In the genomic region with DNA sequence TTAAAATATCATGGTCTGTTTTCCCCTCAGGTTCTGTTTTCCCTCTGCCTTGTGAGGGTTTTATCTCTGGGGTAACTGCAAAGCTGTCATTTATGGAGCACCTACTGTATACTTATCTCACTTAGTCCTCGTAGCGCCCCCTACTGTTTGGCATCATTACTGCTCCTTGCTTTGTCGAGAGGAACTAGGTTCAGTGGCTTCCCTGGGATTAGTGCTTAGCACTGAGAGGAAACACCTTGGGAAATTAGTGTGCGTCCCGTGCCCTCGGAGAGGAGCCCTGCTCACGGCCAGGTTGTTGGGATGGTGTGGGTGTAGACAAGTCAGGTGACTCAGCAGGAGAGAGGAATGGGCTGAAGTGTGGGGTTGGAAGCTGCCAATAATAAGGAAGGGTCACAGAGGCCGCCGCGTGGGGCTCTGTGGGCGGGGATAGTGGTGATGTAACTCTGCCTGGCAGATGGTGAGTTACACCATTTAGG, we compare ENCODE assay signal across 7 mouse cellular contexts. TPM values are rescaled to one million over a fixed set of nuclear protein-coding genes. Genes with fewer than 3 reads are reported as not detected.
DNase-seq lines count a peak whose midpoint lies in the region; ATAC-seq lines count a peak whose summit lies in the region.

No protein-coding gene starts in this region.

- H3K9me3 ChIP-seq in neural tube, embryonic 11.5 days (ENCODE audit: control insufficient read depth, low read length) = no peaks in the 10 kb centered on the region
- H3K9me3 ChIP-seq in heart, embryonic 10.5 days = no peaks in the 10 kb centered on the region
- H3K9me3 ChIP-seq in neural tube, embryonic 13.5 days = no peaks in the 10 kb centered on the region

- H3K27ac ChIP-seq in neural tube, embryonic 11.5 days (ENCODE audit: low read depth, low read length) = no peak overlapping the region
- H3K27ac ChIP-seq in heart, embryonic 10.5 days = peak overlapping the region; percentile 60
- H3K27ac ChIP-seq in neural tube, embryonic 13.5 days (replicated peaks) = 0 out of 2 replicates have a peak overlapping the region, but pooled peaks have one; percentile 71

- H3K4me1 ChIP-seq in neural tube, embryonic 11.5 days (ENCODE audit: control insufficient read depth, insufficient read depth, low read length) = peaks cover 41% of the 10 kb centered on the region
- H3K4me1 ChIP-seq in heart, embryonic 10.5 days = peaks cover 66% of the 10 kb centered on the region
- H3K4me1 ChIP-seq in neural tube, embryonic 13.5 days (replicated peaks) = peaks cover 70% of the 10 kb centered on the region

- no peaks in the 10 kb centered on the region for H3K27me3 ChIP-seq in neural tube, embryonic 11.5 days (ENCODE audit: control insufficient read depth, insufficient read depth, low read length)
- H3K27me3 ChIP-seq in heart, embryonic 10.5 days (ENCODE audit: insufficient read depth, poor library complexity, severe bottlenecking) = no peaks in the 10 kb centered on the region
- no peaks in the 10 kb centered on the region for H3K27me3 ChIP-seq in neural tube, embryonic 13.5 days

- H3K9ac ChIP-seq in neural tube, embryonic 11.5 days (ENCODE audit: low read length) = no peak overlapping the region
- H3K9ac ChIP-seq in neural tube, embryonic 13.5 days = no peak overlapping the region

- H3K36me3 ChIP-seq in neural tube, embryonic 11.5 days (ENCODE audit: control insufficient read depth, insufficient read depth, low read length) = no peaks in the 10 kb centered on the region
- H3K36me3 ChIP-seq in heart, embryonic 10.5 days = no peaks in the 10 kb centered on the region
- no peaks in the 10 kb centered on the region for H3K36me3 ChIP-seq in neural tube, embryonic 13.5 days

- H3K4me2 ChIP-seq in neural tube, embryonic 11.5 days (ENCODE audit: low read depth) = no peak overlapping the region
- H3K4me2 ChIP-seq in neural tube, embryonic 13.5 days = no peak overlapping the region

- no peak overlapping the region for H3K4me3 ChIP-seq in neural tube, embryonic 11.5 days (ENCODE audit: low read depth, low read length)
- no peak overlapping the region for H3K4me3 ChIP-seq in heart, embryonic 10.5 days
- H3K4me3 ChIP-seq in neural tube, embryonic 13.5 days = no peak overlapping the region

- WGBS in neural tube, embryonic 11.5 days = 18% methylated on average over 11 of the region's 11 CpGs
- 23% methylated on average over 11 of the region's 11 CpGs for WGBS in heart, embryonic 10.5 days
- WGBS in neural tube, embryonic 13.5 days = 16% methylated on average over 11 of the region's 11 CpGs

- DNase-seq in neural tube, embryonic 11.5 days (ENCODE audit: low spot score) = peak; percentile 63
- no peak for DNase-seq in neural tube, embryonic 10.5 days (ENCODE audit: extremely low spot score, low spot score)
- peak; percentile 69 for DNase-seq in adrenal gland, postnatal 14 days
- DNase-seq in heart, embryonic 10.5 days (ENCODE audit: low spot score) = no peak
- peak; percentile 69 for DNase-seq in liver
- no peak for DNase-seq in right cerebral cortex, postnatal 10 days (ENCODE audit: low spot score in 2 of 2)

- ATAC-seq in neural tube, embryonic 11.5 days (ENCODE audit: insufficient read depth, low FRiP score, low TSS enrichment) = peak; percentile 37; the same call in 1 of the 2 replicates
- no peak for ATAC-seq in neural tube, embryonic 13.5 days (ENCODE audit: low read depth)

RNA-seq across cellular contexts. Expression of a gene that starts 54.9 kb away (rescaled TPM):
- 26.4 and 29.8 TPM in 2 replicates for polyA plus RNA-seq in neural tube, embryonic 11.5 days (2014; fragmentation: Nextera tagmentation; extraction: Ambion mirVana)
- 83.1 and 84.0 TPM in 2 replicates for total RNA-seq in adrenal gland, postnatal 14 days (2021)
- 18.2 and 24.1 TPM in 2 replicates for polyA plus RNA-seq in heart, embryonic 10.5 days (2016; fragmentation: Nextera tagmentation; extraction: Ambion mirVana)
- 43.4 and 44.3 TPM in 2 replicates for polyA plus RNA-seq in neural tube, embryonic 13.5 days (2015; fragmentation: Nextera tagmentation; extraction: Ambion mirVana)

Comparison
In these comparisons a context has a peak if more than half of its experiments do, and no peak if none do; other contexts are left out.
1. DNase-seq: peak in neural tube, embryonic 11.5 days (single experiment), adrenal gland, postnatal 14 days (single experiment) and liver (single experiment); none in neural tube, embryonic 10.5 days (single experiment), heart, embryonic 10.5 days (single experiment) and right cerebral cortex, postnatal 10 days (0 of 2).